In the genomic region with DNA sequence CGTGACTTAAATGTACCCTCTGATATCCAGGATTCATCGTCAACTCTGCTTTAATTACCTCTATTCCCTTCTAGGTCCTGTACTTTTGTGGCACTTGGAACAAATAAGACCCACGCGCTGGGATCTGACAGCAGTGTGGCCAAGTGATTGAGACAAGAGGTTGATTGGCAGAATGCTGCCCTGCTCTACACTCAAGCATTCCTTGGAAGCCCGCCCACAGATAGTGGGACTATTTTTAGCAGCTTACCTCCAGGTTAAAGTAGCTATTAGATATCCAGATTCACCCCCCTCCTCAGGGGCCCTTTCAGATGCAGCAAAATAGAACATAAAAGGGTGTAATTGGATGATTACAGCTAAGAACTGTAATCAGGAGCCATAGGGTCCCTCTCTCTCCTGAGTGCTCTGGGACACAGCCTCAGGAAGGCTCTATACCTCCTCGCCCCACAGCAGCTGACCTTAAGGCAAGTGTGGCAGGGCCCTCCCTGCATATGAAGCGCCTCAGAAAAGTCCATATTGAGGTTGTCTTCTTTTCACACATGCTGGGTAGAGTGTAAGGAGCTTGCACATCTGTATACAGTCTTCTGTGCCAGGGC, we compare ENCODE assay signal across 16 mouse cellular contexts.
DNase-seq lines count a peak whose midpoint lies in the region; ATAC-seq lines count a peak whose summit lies in the region.
"Had no signal": no experiment of that assay in that cellular context is flagged by ENCODE, and none has a peak within 500 bp of the region (broad histone marks: within the 10 kb centered on the region; RNA-seq: fewer than 3 reads in every experiment).

No protein-coding gene starts in this region.

- no peak overlapping the region for H3K4me3 ChIP-seq in midbrain, embryonic 11.5 days (ENCODE audit: low read depth, low read length)
- H3K4me3 ChIP-seq in midbrain, embryonic 10.5 days: no peak overlapping the region
- H3K4me3 ChIP-seq: hindbrain, embryonic 15.5 days; liver, embryonic 15.5 days had no signal

- ATAC-seq in midbrain, embryonic 11.5 days (ENCODE audit: low FRiP score): no peak
- ATAC-seq: CD4-positive, CD25-positive, alpha-beta regulatory T cell, adult 4 months; Patski had no signal

- H3K27ac ChIP-seq in midbrain, embryonic 11.5 days (ENCODE audit: low read depth, low read length): no peak overlapping the region; the same call in 1 of the 2 replicates
- H3K27ac ChIP-seq in midbrain, embryonic 10.5 days (replicated peaks): no peak overlapping the region
- H3K27ac ChIP-seq: hindbrain, embryonic 15.5 days; kidney, postnatal 0 days; liver, embryonic 15.5 days had no signal

- H3K9ac ChIP-seq in midbrain, embryonic 11.5 days (ENCODE audit: low read length): no peak overlapping the region
- H3K9ac ChIP-seq: hindbrain, embryonic 15.5 days; liver, embryonic 15.5 days had no signal

- WGBS in midbrain, embryonic 11.5 days: 84% methylated on average over 7 of the region's 7 CpGs
- WGBS in midbrain, embryonic 10.5 days: 85% methylated on average over 7 of the region's 7 CpGs

- H3K4me1 ChIP-seq in midbrain, embryonic 11.5 days (ENCODE audit: control insufficient read depth, insufficient read depth, low read length): peaks cover 3% of the 10 kb centered on the region; the same call in 1 of the 2 replicates
- peaks cover 12% of the 10 kb centered on the region for H3K4me1 ChIP-seq in midbrain, embryonic 10.5 days
- H3K4me1 ChIP-seq: hindbrain, embryonic 15.5 days; liver, embryonic 15.5 days had no signal

- H3K27me3 ChIP-seq in midbrain, embryonic 11.5 days (ENCODE audit: control insufficient read depth, insufficient read depth, low read length): no peaks in the 10 kb centered on the region
- no peaks in the 10 kb centered on the region for H3K27me3 ChIP-seq in midbrain, embryonic 10.5 days (ENCODE audit: low read depth, poor library complexity, severe bottlenecking)
- H3K27me3 ChIP-seq: hindbrain, embryonic 15.5 days; liver, embryonic 15.5 days; Patski had no signal

- DNase-seq in midbrain, embryonic 11.5 days (ENCODE audit: low spot score, missing footprints): peak; percentile 77
- DNase-seq in midbrain, embryonic 10.5 days (ENCODE audit: low spot score): no peak
- DNase-seq in heart, adult 9 months (ENCODE audit: low spot score in 2 of 2): peak; percentile 63 to 80
- DNase-seq in heart, postnatal 4 days: peak; percentile 84
- no peak for DNase-seq in urinary bladder, adult 18-20 months (ENCODE audit: low spot score in 2 of 2)
- DNase-seq in urinary bladder, postnatal 36 days (ENCODE audit: low spot score in 2 of 2): no peak
- DNase-seq in urinary bladder, postnatal 4 days (ENCODE audit: low spot score in 2 of 2): no peak
- DNase-seq in kidney, postnatal 10 days: no peak
- DNase-seq: adrenal gland, adult 8-10 months; cerebellum, adult 11 months; thymus, adult 18-20 months had no signal

- no peak overlapping the region for H3K4me2 ChIP-seq in midbrain, embryonic 11.5 days
- H3K4me2 ChIP-seq: hindbrain, embryonic 15.5 days; liver, embryonic 15.5 days had no signal

- H3K9me3 ChIP-seq in midbrain, embryonic 11.5 days (ENCODE audit: control insufficient read depth, low read length): no peaks in the 10 kb centered on the region
- no peaks in the 10 kb centered on the region for H3K9me3 ChIP-seq in midbrain, embryonic 10.5 days (replicated peaks)
- H3K9me3 ChIP-seq: hindbrain, embryonic 15.5 days; liver, embryonic 15.5 days had no signal

- no peaks in the 10 kb centered on the region for H3K36me3 ChIP-seq in midbrain, embryonic 11.5 days (ENCODE audit: control insufficient read depth, insufficient read depth, low read length)
- H3K36me3 ChIP-seq in midbrain, embryonic 10.5 days: no peaks in the 10 kb centered on the region
- H3K36me3 ChIP-seq: hindbrain, embryonic 15.5 days; liver, embryonic 15.5 days had no signal

Comparison
In these comparisons a context has a peak if more than half of its experiments do, and no peak if none do; other contexts are left out.
1. DNase-seq: peak in midbrain, embryonic 11.5 days (single experiment), heart, adult 9 months (2 of 2) and heart, postnatal 4 days (single experiment); none in midbrain, embryonic 10.5 days (single experiment), urinary bladder, adult 18-20 months (0 of 2), urinary bladder, postnatal 36 days (0 of 2), urinary bladder, postnatal 4 days (0 of 2) and kidney, postnatal 10 days (single experiment).